Mouse (Mus musculus) T-cell, adult 2 months (primary cell): ENCODE results near the gene Pigl.
"Not testable (repeated sequence)": the region's sequence is repeated elsewhere in the genome, so short reads cannot be mapped to it uniquely, and the experiment has no call there.

Experiments used
- DNase-seq: peaks from one replicate; pipeline ENCODE4 v3.0.0; 2022; ENCODE audit warnings: low spot score

Gene Pigl

DNA sequence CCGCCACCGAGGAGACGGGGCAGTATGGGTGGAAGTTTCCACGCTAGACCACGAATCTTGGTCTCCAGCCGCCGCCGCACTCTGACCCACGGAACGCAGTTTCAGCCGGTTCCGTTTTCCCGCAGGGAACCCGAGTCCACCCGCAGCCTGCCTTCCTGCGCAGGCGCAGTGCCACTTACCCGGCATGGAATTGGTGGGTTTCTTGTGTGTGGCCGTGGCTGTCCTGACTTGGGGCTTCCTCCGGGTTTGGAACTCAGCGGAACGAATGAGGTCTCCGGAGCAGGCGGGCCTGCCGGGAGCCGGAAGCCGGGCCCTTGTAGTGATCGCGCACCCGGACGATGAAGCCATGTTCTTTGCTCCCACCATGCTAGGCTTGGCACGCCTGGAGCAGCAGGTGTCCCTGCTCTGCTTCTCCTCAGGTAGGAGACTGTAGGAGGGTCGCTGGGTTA, at the start of gene Pigl, which contains the start of gene Ncor1:
Gene Pigl (plus strand): TSS at position 185 of the 449 bp plus-strand sequence.
Gene Ncor1 (minus strand): TSS at position 266 of the 449 bp plus-strand sequence.
- peak; percentile 75 for DNase-seq

- DNase-seq: no peak
Observed at GRCm38 (mm10) chr11:62408848-62409247, 49.4 kb upstream of the Pigl start.

DNA sequence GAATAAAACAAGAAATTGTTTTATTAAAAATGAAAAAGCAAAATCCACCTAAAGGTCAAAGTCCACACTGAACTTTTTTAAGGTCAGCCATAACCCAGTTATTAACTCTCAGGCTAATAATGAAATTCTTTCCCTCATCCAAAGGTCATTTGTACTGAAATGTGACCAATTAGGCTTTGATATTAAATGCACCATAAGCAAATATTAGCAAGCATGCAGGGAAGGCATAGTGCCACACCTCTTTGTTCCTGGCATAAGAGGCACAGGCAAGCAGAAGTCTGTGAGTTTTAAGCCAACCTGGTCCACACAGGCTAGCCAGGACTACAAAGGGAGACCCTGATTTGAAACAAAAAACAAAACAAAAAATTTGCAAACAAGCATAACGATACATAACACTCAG, 48.6 kb upstream of the Pigl start:
- DNase-seq: no peak

GRCm38 (mm10) chr11:62415026-62415425, 43.2 kb upstream of the Pigl start:
- no peak for DNase-seq

DNA sequence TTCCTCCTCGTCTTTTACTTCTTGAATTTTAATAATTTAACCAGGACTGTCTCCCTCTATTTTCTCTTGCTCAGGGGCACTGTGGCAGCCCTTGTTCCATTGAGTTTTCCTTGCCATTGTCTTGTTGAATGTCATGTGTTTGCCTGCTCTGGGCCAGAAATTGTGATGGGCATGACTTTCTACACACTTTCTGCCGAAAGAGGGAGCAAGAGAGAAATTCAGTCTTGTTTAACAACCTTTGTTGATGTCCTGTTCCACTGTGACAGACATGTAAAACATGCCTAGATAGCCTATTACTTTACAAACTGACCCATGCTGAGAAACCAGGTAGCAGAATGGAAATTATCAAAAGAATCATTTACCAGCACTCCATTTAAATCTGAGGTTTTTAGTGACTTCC, 33.7 kb upstream of the Pigl start:
- no peak for DNase-seq

GRCm38 (mm10) chr11:62426266-62426665, 32.0 kb upstream of the Pigl start:
- DNase-seq: no peak

- peak; percentile 32 for DNase-seq
Observed at GRCm38 (mm10) chr11:62427105-62427504, 31.2 kb upstream of the Pigl start.

GRCm38 (mm10) chr11:62432211-62432610, 26.0 kb upstream of the Pigl start:
- DNase-seq: no peak

- DNase-seq: no peak
Observed at GRCm38 (mm10) chr11:62440670-62441315, 17.5 kb upstream of the Pigl start.

DNA sequence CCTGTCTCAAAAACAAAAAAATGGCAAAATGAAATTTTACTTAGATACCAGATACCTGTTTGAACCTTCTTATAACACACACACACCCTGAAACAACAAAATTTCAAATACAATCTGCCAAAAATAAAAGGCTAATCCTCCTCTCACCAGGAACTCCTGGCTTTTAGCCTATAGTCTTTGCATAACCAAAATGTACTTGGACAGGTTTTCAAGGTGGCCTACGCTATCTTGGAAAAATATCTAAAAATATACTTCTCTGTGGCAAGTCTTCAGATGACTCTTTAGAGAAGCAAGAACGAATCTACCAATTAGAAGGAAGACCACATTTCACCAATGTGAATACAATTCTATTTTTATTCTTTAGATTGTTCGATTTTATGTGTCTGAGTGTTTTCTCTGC, 12.5 kb upstream of the Pigl start:
- no peak for DNase-seq

GRCm38 (mm10) chr11:62448971-62449370, 9.3 kb upstream of the Pigl start:
- DNase-seq: no peak

GRCm38 (mm10) chr11:62455193-62455592, 3.1 kb upstream of the Pigl start:
- no peak for DNase-seq

- no peak for DNase-seq
Observed at GRCm38 (mm10) chr11:62456021-62456482, 2.2 kb upstream of the Pigl start.

DNA sequence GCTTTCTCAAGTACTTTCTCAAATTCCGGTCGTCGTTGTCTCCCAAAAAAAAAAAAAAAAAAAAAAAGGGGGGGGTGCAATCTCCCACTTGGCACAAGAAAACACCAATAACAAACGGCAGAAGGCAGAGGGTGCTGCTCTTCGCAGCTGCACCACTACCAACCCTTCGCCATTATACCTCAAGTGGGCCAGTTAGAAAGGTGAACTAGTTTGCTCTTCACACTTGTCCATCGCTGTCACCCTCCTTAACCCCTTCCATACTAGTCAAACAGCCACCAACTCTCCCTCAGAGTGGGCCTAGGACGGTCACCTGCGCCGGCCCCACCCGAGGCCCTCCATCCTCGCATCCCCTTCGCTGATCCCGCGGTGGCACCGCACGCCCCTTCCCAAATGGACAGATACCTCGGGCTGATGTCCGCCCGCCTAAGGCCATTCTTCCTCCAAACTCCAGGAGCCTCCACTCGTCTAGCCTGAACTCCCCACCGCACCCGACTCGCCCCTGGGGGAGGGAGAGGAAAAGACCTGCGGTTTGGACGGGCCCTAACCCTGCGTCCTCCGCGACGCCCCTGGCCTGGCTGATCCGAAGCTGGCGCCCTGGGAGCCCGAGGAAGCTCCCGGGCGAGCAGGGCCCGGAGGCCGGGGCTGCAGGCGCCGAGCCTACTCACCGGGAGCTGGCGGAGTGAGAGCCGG, 1.6 kb upstream of the Pigl start:
- peak; percentile 43 for DNase-seq

DNA sequence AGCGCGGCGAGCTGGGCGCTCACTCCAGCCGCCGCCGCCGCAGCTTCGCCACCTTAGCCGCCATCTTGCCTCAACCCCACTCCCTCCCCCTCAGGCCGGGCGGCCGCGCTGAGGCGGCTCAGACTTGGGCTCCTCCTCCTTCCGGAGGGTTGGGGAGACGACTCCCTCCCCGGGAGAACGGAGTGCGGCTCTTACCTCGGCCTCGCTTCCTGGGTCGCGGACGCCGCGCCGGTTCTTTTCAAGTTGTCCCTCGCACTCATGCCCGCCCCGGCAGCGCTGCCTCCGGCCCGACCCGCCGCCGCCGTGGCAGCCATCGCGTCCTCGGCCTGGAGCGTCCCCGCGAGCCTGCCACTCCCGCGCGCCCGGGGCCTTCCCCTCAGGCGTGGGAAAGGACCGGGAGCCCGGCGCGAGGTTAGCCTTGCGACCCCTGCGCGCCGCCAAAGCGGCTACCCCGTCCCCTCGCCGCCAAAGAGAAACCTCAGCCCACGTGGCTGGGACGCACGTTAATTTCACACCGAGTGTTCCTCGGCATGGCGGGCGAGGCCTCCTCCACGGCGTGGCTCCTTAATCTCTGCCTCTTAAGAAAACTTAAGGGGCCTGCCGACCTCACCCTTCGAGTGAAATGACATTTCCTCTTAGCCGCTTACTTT, 894 bp upstream of the Pigl start:
- DNase-seq: peak; percentile 91

GRCm38 (mm10) chr11:62457891-62458270, 379 bp upstream of the Pigl start:
- no peak for DNase-seq

DNA sequence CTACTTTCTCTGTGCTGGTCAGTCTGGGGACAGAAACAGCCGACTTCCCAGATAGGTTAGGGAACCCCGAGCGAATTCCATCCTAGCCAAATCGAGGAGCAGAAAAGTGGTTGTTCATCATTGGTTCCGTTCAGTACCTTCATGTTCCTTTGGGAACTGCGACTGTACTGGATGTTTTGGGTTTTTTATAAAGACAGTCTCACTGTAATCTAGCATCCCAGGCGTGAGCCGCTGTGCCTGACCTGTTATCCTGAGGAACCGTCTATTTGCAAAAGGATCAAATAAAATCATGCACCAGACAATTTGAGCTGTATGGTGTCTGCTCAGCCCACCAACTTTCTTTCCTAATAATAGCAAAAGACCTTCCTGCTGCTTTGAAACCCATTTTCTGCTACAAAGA, 520 bp downstream of the Pigl start:
- DNase-seq: no peak

GRCm38 (mm10) chr11:62462529-62462928, 4.3 kb downstream of the Pigl start:
- DNase-seq: not testable (repeated sequence)

DNA sequence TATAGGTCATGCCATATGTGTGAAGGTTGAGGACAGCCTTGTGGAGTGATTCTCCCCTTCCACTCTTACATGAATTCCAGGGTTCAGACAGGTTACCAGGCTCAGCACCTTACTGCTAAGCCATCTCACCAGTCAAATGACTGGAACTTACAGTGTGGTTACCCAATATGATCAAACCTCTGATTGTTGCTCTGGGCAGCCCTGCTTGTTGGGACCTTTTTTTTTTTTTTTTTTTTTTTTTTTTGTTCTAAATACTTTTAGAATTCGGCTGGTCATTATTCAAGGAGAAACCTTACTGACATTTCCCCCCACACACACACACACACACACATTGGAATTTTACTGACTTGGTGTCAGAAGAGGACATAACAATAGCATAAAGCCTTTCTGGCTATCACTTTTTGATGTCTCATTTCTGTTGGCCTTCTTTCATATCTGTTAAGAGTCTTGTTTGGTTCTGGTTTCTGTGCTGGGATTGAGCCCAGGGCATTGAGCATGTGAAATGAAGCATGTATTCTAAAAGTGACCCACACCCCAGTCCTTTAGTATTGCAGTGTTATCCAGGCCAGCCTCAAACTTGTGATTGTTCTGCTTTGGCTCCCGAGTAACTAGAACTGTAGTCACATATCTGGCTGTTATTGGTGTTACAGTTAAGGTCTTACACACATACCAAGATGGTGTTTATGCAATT, 5.1 kb downstream of the Pigl start:
- no peak for DNase-seq

DNA sequence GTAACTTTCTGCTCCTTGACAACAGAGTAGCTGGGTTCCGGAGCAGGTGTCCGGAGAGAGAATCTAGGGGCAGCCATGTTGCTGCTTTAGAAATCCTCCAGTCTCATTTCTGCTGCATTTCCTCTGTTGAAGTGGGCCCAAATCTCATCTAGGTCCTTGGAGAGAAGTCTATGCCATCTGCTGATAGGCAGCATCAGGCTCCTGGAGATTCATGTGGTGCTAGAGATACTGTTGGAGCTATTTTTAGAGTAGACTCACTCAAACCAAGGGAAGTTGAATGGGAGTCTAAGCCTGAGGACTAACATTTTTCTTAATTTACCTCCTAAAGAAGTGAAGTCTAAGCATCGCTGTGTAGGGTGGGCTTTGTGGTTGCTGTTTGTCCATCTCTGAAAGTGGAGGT, 6.4 kb downstream of the Pigl start:
- no peak for DNase-seq

- no peak for DNase-seq
Observed at GRCm38 (mm10) chr11:62465849-62466248, 7.6 kb downstream of the Pigl start.

- DNase-seq: peak; percentile 71
Observed at GRCm38 (mm10) chr11:62466546-62466945, 8.3 kb downstream of the Pigl start.
